Mouse (Mus musculus): ENCODE data around the gene Ttc23l. TPM values are rescaled to one million over a fixed set of nuclear protein-coding genes. Genes with fewer than 3 reads are reported as not detected.
"Not testable (repeated sequence)": the region's sequence is repeated elsewhere in the genome, so short reads cannot be mapped to it uniquely, and the experiment has no call there.

Ttc23l gene
- polyA plus RNA-seq, 1 experiment from 2014 or later = not detected

DNA sequence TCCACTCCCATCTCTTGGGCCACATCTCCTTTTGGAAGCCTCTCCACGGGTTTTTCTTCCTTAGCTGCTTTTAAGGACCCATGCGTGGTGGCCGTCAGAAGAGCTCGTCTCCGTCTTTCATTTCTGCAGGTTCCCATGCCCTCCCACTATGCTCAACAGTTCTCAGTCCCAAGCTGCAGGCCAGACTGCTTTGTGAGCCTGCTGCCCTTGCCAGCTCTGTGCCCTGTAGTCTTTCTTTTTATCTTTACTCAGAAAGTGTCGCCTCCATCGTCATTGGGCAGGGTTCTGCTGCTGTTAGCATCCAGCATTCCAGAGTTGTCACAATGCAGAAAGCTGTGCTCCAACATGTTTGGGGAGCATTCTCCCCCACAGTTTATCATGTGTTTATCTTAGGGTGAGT lies 8.0 kb upstream of the Ttc23l start:
- no peak overlapping the region for H3K4me2 ChIP-seq
- H3K4me3 ChIP-seq = no peak overlapping the region
- H3K4me1 ChIP-seq = no peaks in the 10 kb centered on the region
- no peak overlapping the region for H3K9ac ChIP-seq
- ATAC-seq (ENCODE audit: insufficient number of reproducible peaks, insufficient read depth, low FRiP score, low TSS enrichment, low read depth) = no peak
- no peak overlapping the region for H3K27ac ChIP-seq
- H3K9me3 ChIP-seq = no peaks in the 10 kb centered on the region
- no peaks in the 10 kb centered on the region for H3K27me3 ChIP-seq
- H3K36me3 ChIP-seq = peaks cover 61% of the 10 kb centered on the region
- WGBS = 92% methylated on average over 7 of the region's 7 CpGs

- H3K27ac ChIP-seq = no peak overlapping the region
- WGBS = 38% methylated on average over 1 of the region's 1 CpGs
- no peak overlapping the region for H3K4me2 ChIP-seq
- no peak overlapping the region for H3K4me3 ChIP-seq
- no peak overlapping the region for H3K9ac ChIP-seq
- no peaks in the 10 kb centered on the region for H3K27me3 ChIP-seq
- no peaks in the 10 kb centered on the region for H3K9me3 ChIP-seq
- peaks cover 40% of the 10 kb centered on the region for H3K36me3 ChIP-seq
- no peaks in the 10 kb centered on the region for H3K4me1 ChIP-seq
- no peak for ATAC-seq (ENCODE audit: insufficient number of reproducible peaks, insufficient read depth, low FRiP score, low TSS enrichment, low read depth)
These were observed 5.7 kb upstream of the Ttc23l start for GRCm38 (mm10) chr15:10564201-10564600.

DNA sequence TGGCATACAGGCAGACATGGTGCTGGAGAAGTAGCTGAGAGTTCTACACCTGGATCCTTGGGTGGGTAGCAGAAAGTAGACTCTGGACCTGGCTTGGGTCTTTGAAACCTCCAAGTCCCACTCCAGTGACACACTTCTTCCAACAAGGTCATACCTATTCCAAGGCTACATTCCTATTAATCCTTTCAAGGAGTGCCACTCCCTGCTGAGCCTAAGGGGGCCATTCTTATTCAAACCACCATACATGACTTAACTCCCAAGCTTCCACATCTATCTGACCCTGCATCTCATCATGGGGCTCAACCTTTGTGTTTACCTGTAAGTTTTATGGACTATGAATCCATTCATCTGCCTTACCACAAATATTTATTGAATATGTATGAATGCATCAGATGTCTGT lies 3.8 kb upstream of the Ttc23l start:
- Histone ChIP-seq H3K4me2 (no peak overlapping the region), H3K4me1 (no peaks in the 10 kb centered on the region), H3K9me3 (no peaks in the 10 kb centered on the region), H3K9ac (no peak overlapping the region), H3K27ac (no peak overlapping the region), H3K36me3 (peaks cover 21% of the 10 kb centered on the region), H3K4me3 (no peak overlapping the region), H3K27me3 (no peaks in the 10 kb centered on the region)
- no peak for ATAC-seq (ENCODE audit: insufficient number of reproducible peaks, insufficient read depth, low FRiP score, low TSS enrichment, low read depth)

- H3K9ac ChIP-seq = no peak overlapping the region
- H3K36me3 ChIP-seq = peaks cover 1% of the 10 kb centered on the region; the same call in 1 of the 2 replicates
- H3K27ac ChIP-seq = no peak overlapping the region
- no peak for ATAC-seq (ENCODE audit: insufficient number of reproducible peaks, insufficient read depth, low FRiP score, low TSS enrichment, low read depth)
- H3K4me2 ChIP-seq = no peak overlapping the region
- H3K4me3 ChIP-seq = no peak overlapping the region
- 95% methylated on average over 7 of the region's 7 CpGs for WGBS
- H3K9me3 ChIP-seq = no peaks in the 10 kb centered on the region
- no peaks in the 10 kb centered on the region for H3K27me3 ChIP-seq
- H3K4me1 ChIP-seq = no peaks in the 10 kb centered on the region
These were observed 1.5 kb upstream of the Ttc23l start for GRCm38 (mm10) chr15:10560005-10560404.

GRCm38 (mm10) chr15:10554336-10554735 lies 4.1 kb downstream of the Ttc23l start:
- no peaks in the 10 kb centered on the region for H3K36me3 ChIP-seq
- no peak overlapping the region for H3K9ac ChIP-seq
- no peaks in the 10 kb centered on the region for H3K9me3 ChIP-seq
- H3K4me1 ChIP-seq = no peaks in the 10 kb centered on the region
- ATAC-seq (ENCODE audit: insufficient number of reproducible peaks, insufficient read depth, low FRiP score, low TSS enrichment, low read depth) = no peak
- no peak overlapping the region for H3K4me2 ChIP-seq
- H3K27ac ChIP-seq = no peak overlapping the region
- no peaks in the 10 kb centered on the region for H3K27me3 ChIP-seq
- no peak overlapping the region for H3K4me3 ChIP-seq

- Histone ChIP-seq H3K4me2 (no peak overlapping the region), H3K4me3 (no peak overlapping the region)
- ATAC-seq (ENCODE audit: insufficient number of reproducible peaks, insufficient read depth, low FRiP score, low TSS enrichment, low read depth) = no peak
These were observed 18.0 kb downstream of the Ttc23l start for GRCm38 (mm10) chr15:10540271-10541088.

DNA sequence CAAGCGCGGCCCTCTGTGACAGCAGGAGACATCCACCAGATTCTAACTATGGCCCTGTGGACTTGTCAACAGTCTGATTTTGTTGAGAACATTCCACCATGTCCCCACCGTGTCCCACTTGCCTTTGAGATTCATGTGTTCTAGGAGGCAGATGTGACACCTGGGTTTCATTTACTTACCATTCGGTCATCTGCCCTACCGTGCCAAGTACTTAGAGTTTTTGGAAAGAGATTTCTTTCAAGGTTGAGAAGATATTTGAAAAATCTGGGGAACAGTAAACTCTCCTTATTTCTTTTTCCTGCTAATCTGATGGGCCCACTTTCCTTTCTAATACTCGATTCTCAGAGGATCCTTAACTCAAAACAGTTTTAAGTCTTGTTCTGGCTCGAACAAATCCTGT lies 22.5 kb downstream of the Ttc23l start:
- no peak for ATAC-seq (ENCODE audit: insufficient number of reproducible peaks, insufficient read depth, low FRiP score, low TSS enrichment, low read depth)
- Histone ChIP-seq H3K27me3 (no peaks in the 10 kb centered on the region), H3K4me2 (no peak overlapping the region), H3K9me3 (no peaks in the 10 kb centered on the region), H3K4me1 (peaks cover 14% of the 10 kb centered on the region), H3K9ac (no peak overlapping the region), H3K36me3 (no peaks in the 10 kb centered on the region), H3K27ac (0 out of 2 replicates have a peak overlapping the region, but pooled peaks have one; percentile 5), H3K4me3 (no peak overlapping the region)
- WGBS = 43% methylated on average over 7 of the region's 7 CpGs

More at GRCm38 (mm10) chr15:10540271-10541088, 18.0 kb downstream of the Ttc23l start:
- no peak overlapping the region for H3K9ac ChIP-seq
- peak overlapping the region; percentile 76 for H3K27ac ChIP-seq
- H3K27me3 ChIP-seq = no peaks in the 10 kb centered on the region
- H3K9me3 ChIP-seq = no peaks in the 10 kb centered on the region
- H3K4me1 ChIP-seq = peaks cover 18% of the 10 kb centered on the region
- 49% methylated on average over 16 of the region's 16 CpGs for WGBS
- no peaks in the 10 kb centered on the region for H3K36me3 ChIP-seq

DNA sequence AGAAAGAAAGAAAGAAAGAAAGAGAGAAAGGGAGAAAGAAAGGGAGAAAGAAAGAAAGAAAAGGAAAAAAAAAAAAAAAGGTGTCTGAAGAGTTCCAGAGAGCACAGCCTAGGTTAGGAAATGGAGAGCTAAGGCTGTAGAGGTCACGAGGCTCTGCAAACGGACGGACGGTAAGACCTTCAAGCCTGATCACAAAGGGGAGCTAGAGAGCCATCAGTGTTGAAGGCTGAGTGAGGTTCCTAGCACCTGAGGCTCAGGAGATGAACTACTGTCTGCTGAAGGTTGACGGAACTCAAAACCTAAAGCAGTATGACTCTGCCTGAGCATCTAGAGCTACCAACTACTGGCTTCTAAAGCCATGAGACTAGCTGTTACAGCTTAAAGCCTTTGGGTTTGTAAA lies 23.9 kb downstream of the Ttc23l start:
- no peak for ATAC-seq (ENCODE audit: insufficient number of reproducible peaks, insufficient read depth, low FRiP score, low TSS enrichment, low read depth)
- Histone ChIP-seq H3K9ac (no peak overlapping the region), H3K27ac (no peak overlapping the region), H3K4me3 (no peak overlapping the region), H3K4me2 (no peak overlapping the region), H3K9me3 (no peaks in the 10 kb centered on the region), H3K27me3 (no peaks in the 10 kb centered on the region), H3K36me3 (no peaks in the 10 kb centered on the region), H3K4me1 (peaks cover under 1% of the 10 kb centered on the region; the same call in 1 of the 2 replicates)
- WGBS = 81% methylated on average over 5 of the region's 5 CpGs

GRCm38 (mm10) chr15:10533361-10533760 lies 25.1 kb downstream of the Ttc23l start:
- not testable (repeated sequence) for ATAC-seq (ENCODE audit: insufficient number of reproducible peaks, insufficient read depth, low FRiP score, low TSS enrichment, low read depth); H3K36me3 ChIP-seq; H3K9me3 ChIP-seq; H3K27ac ChIP-seq; H3K4me2 ChIP-seq; H3K4me3 ChIP-seq; H3K27me3 ChIP-seq; H3K9ac ChIP-seq; H3K4me1 ChIP-seq
- WGBS = 80% methylated on average over 10 of the region's 10 CpGs

DNA sequence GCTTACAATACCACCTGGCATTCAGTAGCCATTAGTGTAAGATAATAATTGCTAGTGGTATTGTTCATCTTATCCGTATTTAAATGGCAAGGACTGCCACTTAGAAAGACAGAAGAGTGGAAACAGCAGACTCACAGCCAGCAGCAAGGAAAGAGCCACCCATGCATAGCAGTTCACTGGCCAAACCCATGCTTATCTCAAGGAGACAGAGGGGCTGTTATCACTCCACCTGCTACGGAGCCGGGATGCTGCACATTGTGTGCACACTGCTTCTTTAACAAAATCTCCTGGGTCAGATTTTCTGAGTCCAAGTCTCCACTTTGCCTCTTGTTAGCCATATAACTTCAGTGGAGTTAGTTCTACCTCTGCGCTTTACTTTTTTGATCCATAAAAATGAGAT lies 27.1 kb downstream of the Ttc23l start:
- H3K27me3 ChIP-seq = no peaks in the 10 kb centered on the region
- no peaks in the 10 kb centered on the region; the same call in 1 of the 2 replicates for H3K4me1 ChIP-seq
- no peak overlapping the region for H3K4me3 ChIP-seq
- no peaks in the 10 kb centered on the region for H3K9me3 ChIP-seq
- no peak overlapping the region for H3K9ac ChIP-seq
- WGBS = 93% methylated on average over 4 of the region's 4 CpGs
- H3K27ac ChIP-seq = no peak overlapping the region
- H3K36me3 ChIP-seq = no peaks in the 10 kb centered on the region
- H3K4me2 ChIP-seq = no peak overlapping the region
- ATAC-seq (ENCODE audit: insufficient number of reproducible peaks, insufficient read depth, low FRiP score, low TSS enrichment, low read depth) = no peak

GRCm38 (mm10) chr15:10525896-10526295 lies 32.6 kb downstream of the Ttc23l start:
- WGBS = 76% methylated on average over 1 of the region's 1 CpGs
- Histone ChIP-seq H3K9ac (no peak overlapping the region), H3K27me3 (no peaks in the 10 kb centered on the region), H3K36me3 (no peaks in the 10 kb centered on the region), H3K27ac (no peak overlapping the region), H3K4me3 (no peak overlapping the region), H3K4me1 (no peaks in the 10 kb centered on the region), H3K4me2 (no peak overlapping the region), H3K9me3 (no peaks in the 10 kb centered on the region)
- no peak for ATAC-seq (ENCODE audit: insufficient number of reproducible peaks, insufficient read depth, low FRiP score, low TSS enrichment, low read depth)

DNA sequence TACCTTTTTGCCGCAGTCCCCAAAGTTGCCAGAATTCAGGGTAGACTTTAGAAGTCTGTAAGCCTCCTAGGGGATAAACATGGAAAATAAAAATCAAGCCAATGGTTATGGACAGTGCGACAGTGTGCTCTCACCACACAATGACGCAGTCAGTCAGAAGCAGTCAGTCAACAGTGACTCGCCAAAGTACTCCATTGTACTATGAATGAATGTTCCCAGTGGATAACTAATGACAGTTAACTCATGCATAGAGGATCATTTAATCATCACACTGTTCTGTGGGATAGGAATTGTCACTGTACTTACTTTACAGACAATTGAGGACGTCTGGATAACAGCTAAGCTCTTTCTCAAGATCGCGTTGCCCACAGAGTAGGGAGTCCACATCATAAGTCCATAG lies 43.3 kb downstream of the Ttc23l start:
- Histone ChIP-seq H3K9me3 (no peaks in the 10 kb centered on the region), H3K9ac (no peak overlapping the region), H3K4me2 (no peak overlapping the region), H3K4me3 (no peak overlapping the region), H3K4me1 (no peaks in the 10 kb centered on the region), H3K27ac (no peak overlapping the region), H3K36me3 (no peaks in the 10 kb centered on the region), H3K27me3 (no peaks in the 10 kb centered on the region)
- WGBS = 84% methylated on average over 7 of the region's 7 CpGs
- no peak for ATAC-seq (ENCODE audit: insufficient number of reproducible peaks, insufficient read depth, low FRiP score, low TSS enrichment, low read depth)

Data from embryonic facial prominence, embryonic 13.5 days (tissue).